Mouse (Mus musculus) ES-E14 (cell line): ENCODE measurements around the gene Phlda3.

ENCODE experiments used
- CHD2 ChIP-seq: IDR thresholded peaks from 2 replicates; pipeline ENCODE4 v1.6.1; 2014; ENCODE audit warnings: mild to moderate bottlenecking, low read depth, low read length, inconsistent platforms
- MAFK ChIP-seq: IDR thresholded peaks from 2 replicates; pipeline ENCODE4 v1.6.1; 2014; ENCODE audit warnings: mild to moderate bottlenecking, low read depth, low read length, inconsistent platforms; ENCODE audit not compliant: insufficient read depth
- ZC3H11A ChIP-seq: IDR thresholded peaks from 2 replicates; pipeline ENCODE4 v1.6.1; 2012; ENCODE audit warnings: low read depth, mild to moderate bottlenecking, inconsistent platforms, low read length, borderline replicate concordance

DNA sequence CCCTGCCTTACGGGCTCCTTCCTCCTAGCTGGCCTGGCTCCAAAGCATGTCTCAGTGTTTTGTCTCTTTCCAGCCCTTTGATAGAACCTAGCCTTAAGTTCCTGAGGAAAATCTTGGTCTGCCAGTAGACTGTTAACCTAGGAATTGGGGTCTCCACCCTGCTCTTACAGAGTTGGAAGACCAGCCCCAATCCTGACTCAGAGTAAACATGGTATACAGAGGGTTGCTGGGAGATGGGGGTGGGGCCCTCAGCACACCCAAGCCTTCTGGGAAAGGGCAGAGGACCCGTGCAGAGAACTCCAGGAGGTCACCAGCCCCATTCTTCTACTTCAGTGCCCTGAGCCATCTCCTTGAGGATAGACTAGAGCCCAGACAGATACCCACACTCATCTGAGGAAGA lies 46.7 kb downstream of the Phlda3 start:
- TF ChIP-seq CHD2 (no peak), ZC3H11A (no peak), MAFK (no peak)
